Mouse (Mus musculus): ENCODE data around the gene Arhgap10. TPM values are rescaled to one million over a fixed set of nuclear protein-coding genes. Genes with fewer than 3 reads are reported as not detected.

Gene Arhgap10
- polyA plus RNA-seq (2017; shearing (Covaris generic)), result 10.2 TPM

DNA sequence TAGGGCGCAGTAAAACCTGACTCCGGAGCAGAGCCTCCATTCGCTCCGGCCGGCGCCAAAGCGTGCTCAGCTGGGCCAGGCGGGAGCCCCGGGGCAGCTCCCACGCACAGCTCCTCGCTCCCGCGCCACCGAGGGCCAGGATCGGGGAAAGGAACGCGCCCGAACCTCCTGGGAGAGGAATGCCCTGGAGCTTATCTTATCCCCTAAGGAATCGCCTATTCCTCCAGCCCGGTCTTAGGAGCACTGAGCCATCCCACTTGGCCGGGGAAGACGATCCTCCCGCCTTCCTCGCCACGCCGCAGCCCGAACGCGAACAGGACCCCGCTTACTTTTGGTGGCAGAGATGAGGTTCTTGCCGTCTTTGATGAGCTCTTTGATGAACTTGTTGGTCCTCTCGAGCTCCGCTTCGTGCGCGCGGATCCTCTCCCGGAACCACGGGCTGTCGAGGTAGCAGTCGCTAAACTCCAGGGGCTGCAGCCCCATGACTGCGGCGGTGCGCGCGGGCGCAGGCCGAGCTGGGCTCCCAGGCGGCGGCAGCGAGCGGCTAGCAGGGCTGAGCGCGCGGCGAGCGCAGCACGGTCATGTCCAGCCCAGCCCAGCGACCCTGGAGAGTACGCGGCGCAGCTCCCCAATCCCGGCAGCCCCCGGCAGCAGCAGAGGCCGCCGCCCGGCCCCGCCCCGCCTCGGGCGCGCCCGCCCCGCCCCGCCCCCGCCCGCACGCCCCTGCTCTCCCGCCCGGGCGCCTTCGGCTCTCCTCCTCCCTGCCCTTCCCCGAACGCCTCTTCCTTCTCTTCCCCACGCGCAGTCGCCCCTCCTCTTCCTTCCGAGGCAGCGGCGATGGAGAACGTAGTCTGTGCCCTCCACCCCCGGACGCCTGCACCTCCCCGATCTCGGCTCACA lies at the start of gene Arhgap10:
Arhgap10 (minus strand) TSS at position 653 of the 900 bp plus-strand sequence.

DNA sequence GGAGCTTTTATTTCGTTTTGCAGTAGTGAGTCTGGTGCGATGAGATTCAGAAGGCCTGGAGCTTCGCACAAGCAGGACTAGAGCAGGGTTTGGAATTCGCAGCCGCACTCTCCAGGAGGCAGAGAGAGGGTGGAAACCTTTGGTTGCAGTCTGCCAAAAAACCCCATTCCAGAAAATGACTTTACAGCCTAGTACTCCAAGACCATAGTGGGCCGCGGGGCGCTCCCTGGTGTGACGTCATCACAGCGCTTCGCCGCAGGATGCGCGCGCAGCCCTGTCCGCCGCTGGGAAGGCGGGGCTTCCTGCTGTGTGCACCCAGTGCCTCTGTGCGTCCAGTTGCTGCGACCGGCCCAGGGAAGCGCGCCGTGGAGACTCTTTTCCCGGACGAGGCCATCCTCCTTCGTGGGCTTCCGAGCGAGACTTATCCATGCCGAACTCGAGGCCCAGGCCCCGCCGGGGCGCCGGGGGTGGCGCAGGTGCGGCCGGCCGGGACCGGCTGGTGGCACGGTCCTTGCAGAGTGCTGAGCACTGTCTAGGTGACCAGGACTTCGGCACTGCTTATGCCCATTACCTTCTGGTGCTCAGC lies 31.5 kb upstream of the Arhgap10 start, which contains the start of gene Prmt9:
Prmt9 (plus strand) TSS at position 277 of the 586 bp plus-strand sequence.

Other genes starting within 250 kb of the Arhgap10 start
- gene Prmt9, start 31.4 kb upstream of the Arhgap10 start, polyA plus RNA-seq (2017; shearing (Covaris generic)), result 36.8 TPM
- gene Tmem184c, start 92.7 kb upstream of the Arhgap10 start, polyA plus RNA-seq (2017; shearing (Covaris generic)), result 27.8 TPM
- gene Ednra, start 206.5 kb upstream of the Arhgap10 start, polyA plus RNA-seq (2017; shearing (Covaris generic)), result 0.11 TPM